Mouse (Mus musculus) kidney, postnatal 25 days (tissue): ENCODE data around the gene Hoxd4.
A peak's percentile ranks its signal among the peaks of the same experiment; 100 is the strongest.

Source experiments
- DNase-seq, 2 experiments: peaks; one replicate each; pipeline ENCODE4 v3.0.0; 2021; ENCODE audit warnings: mixed read lengths in 2 of 2

Gene Hoxd4

DNA sequence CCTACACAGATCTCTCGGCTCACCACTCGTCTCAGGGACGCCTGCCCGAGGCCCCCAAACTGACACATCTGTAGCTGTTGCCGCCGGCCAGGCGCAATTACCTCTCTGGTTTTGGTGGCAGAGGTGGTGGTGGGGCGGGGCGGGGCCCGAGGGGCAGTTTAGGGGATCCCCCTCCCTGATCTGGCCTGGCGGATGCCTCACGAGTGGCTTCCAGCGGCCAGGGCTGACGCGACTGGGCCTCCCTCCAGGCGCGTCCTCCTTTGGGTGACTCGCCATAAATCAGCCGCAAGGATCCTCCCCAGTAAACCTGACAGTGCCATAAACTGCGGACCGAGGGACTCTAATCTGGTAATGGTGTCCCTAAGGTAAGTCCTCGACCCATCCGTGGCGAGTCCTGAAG is 35.3 kb downstream of the Hoxd4 start:
- DNase-seq = no peak

- no peak for DNase-seq
Observed at GRCm38 (mm10) chr2:74747661-74748141, 36.0 kb downstream of the Hoxd4 start.

DNA sequence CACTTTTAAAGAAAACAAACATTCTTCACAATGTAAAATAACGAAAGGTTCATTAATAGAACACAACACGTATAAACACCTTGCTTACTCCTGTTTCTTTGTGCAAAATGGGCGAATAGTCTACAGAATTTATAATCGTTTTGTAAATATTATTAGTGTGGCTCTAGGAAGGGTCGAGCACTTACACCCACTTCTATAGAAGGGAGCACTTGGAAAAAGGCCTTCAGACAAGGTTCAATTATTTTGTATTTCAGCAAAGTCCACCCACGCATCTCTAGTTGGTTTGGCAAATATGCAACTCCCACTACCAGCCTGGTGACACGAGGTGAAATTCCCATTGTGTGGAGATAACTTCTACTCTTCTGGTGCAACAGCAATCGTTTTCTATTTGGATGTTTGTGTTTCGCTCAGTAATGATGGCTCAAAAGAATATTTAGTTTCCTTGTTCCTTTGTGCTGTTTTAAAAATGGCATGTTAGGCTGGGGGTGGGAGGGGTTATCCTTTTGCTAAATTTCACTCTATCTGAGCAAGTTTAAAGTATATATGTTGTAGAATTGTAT is 36.8 kb downstream of the Hoxd4 start:
- DNase-seq = no peak

DNA sequence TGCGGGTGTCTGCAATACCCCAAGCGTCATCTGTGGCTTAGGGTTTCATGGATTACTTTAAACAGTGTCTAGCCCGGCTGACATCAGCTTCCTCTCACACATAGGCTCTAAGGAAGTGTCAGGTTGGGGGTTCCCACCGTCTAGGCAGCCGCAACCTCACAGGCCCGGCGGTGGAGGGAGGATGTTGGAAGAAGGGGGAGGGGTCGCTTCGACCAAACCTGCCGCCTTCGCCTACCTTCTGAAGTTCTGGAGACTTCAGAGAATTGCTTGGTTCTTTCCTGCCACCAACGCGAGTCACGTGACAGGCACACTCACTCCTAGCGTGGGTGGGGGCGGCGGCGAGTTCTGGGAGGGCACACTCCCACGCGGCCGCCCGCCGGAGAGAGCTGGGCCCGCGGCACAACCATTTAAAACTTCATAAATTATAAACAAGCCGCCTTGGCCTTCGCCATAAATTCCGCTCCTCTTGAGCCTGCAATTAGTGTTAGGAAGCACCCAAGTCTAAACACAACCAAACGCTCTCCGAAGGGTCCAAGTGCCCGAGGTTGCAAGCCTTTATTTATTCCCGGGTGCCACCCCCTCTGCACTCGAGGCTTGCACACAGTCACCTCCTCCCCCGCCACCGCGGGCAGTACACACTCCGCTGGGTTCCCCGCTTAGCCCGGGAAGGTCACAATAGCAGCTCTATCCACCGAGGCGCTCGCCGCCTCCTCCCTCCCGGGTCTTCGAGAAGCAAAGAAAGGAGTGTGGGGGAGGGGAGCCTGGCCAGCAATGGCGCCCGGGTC is 37.8 kb downstream of the Hoxd4 start:
- DNase-seq = peak; percentile 60 to 83

DNA sequence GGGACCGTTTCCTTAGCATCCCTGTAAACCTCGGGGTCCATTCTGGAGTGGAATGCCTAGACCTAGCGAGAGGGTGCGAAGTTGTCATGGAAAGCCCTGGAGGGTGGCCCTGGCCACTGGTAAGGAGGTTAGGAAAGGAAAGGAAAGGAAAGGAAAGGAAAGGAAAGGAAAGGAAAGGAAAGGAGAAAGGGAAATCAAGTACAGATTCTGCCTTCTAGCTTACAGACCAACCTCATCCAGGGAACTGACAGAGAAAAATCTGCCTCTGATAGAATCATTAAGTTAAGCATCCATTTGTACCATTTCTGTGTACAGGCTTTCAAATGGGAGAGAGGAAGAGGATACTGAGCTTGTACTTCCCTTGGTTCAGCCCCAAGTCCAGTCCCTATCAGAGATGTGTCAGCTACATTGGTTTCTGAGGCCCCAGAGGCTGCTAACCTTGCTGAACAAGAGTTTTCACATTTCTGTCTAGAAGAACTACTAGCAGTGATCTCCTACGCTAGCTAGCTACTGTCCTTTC is 39.1 kb downstream of the Hoxd4 start:
- DNase-seq = no peak

GRCm38 (mm10) chr2:74751861-74752260 is 40.1 kb downstream of the Hoxd4 start:
- no peak for DNase-seq

- DNase-seq = peak in 1 of 2 experiments; percentile 39
Observed at GRCm38 (mm10) chr2:74752431-74753174, 40.9 kb downstream of the Hoxd4 start.

GRCm38 (mm10) chr2:74753175-74753523 is 41.4 kb downstream of the Hoxd4 start:
- no peak for DNase-seq

- no peak for DNase-seq
Observed at GRCm38 (mm10) chr2:74753711-74754110, 42.0 kb downstream of the Hoxd4 start.

- no peak for DNase-seq
Observed at GRCm38 (mm10) chr2:74760146-74760545, 48.4 kb downstream of the Hoxd4 start.

- no peak for DNase-seq
Observed at GRCm38 (mm10) chr2:74761941-74762340, 50.2 kb downstream of the Hoxd4 start.

- peak; percentile 61 to 83 for DNase-seq
Observed at GRCm38 (mm10) chr2:74762522-74763244, 51.0 kb downstream of the Hoxd4 start, which contains the start of gene Hoxd1. Gene Hoxd1, plus strand, starts transcription at chr2:74762980.

- peak in 1 of 2 experiments; percentile 36 for DNase-seq
Observed at GRCm38 (mm10) chr2:74763245-74763735, 51.6 kb downstream of the Hoxd4 start.

- no peak for DNase-seq
Observed at GRCm38 (mm10) chr2:74763976-74764375, 52.2 kb downstream of the Hoxd4 start.

- no peak for DNase-seq
Observed at GRCm38 (mm10) chr2:74774359-74774758, 62.6 kb downstream of the Hoxd4 start.

DNA sequence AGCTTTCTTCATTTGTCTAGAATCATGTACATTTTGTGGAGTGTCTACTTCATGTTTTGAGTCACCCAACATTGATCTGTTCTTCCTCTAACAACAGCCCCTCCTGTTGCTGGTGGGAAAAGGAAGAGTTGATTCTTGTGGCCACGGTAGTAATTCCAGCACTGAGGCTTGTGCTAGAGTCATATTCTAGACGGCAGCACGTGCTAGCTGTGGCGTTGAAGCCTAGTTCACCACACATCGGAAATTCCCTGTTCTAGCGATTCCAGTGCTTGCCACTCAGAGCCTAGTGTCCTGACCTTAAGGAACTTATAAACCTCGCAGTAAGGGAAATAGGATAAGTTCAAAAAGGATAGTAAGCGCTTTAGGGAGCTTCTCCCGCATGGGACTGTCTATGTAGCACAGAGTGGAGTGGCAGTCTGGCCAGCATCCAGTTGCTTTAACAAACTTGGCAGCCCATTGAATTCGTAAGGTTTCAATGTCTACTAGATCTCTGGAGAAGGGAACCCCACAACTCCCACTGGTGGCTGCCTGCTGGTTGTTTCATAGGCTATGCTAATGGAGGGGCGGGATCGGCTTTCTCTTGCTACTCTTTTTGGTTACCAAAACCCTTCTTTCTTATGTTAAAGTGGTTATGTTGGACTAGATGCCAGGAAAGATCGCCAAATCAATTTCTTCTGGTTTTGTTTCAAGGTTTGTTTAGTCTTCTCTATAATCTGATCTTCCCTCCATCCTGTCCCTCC is 66.0 kb downstream of the Hoxd4 start:
- no peak for DNase-seq
